Mouse (Mus musculus) liver, embryonic 15.5 days (tissue): Measurements from ENCODE around the gene H2-Oa. TPM values are rescaled to one million over a fixed set of nuclear protein-coding genes. Genes with fewer than 3 reads are reported as not detected.

ENCODE experiments used
- ATAC-seq: fragments of 200-750 bp; cut with Nextera tagmentation; 2 replicates; pipeline ENCODE4 v1.8.0; 2017; ENCODE audit warnings: moderate number of reproducible peaks, mild to moderate bottlenecking, moderate library complexity; ENCODE audit not compliant: insufficient read depth
- H3K27ac ChIP-seq: fragments of 300-500 bp; sonication (generic); replicated peaks from 2 replicates; pipeline ENCODE4 v1.5.1; 2015; ENCODE audit warnings: mild to moderate bottlenecking, inconsistent platforms
- H3K27me3 ChIP-seq: fragments of 300-500 bp; sonication (generic); 2 replicates; pipeline ENCODE4 v1.6.1; 2015; ENCODE audit warnings: mild to moderate bottlenecking, inconsistent platforms
- H3K36me3 ChIP-seq: fragments of 300-500 bp; sonication (generic); replicated peaks from 2 replicates; pipeline ENCODE4 v1.6.1; 2015; ENCODE audit warnings: moderate library complexity, mild to moderate bottlenecking, inconsistent platforms
- H3K4me1 ChIP-seq: fragments of 300-500 bp; sonication (generic); replicated peaks from 2 replicates; pipeline ENCODE4 v1.6.1; 2015; ENCODE audit warnings: inconsistent platforms
- H3K4me2 ChIP-seq: fragments of 300-500 bp; sonication (generic); 2 replicates; pipeline ENCODE4 v1.6.1; 2015; ENCODE audit warnings: moderate library complexity, mild to moderate bottlenecking, inconsistent platforms
- H3K4me3 ChIP-seq: fragments of 300-500 bp; sonication (generic); replicated peaks from 2 replicates; pipeline ENCODE4 v1.5.1; 2015; ENCODE audit warnings: mild to moderate bottlenecking, inconsistent platforms
- H3K9ac ChIP-seq: fragments of 300-500 bp; sonication (generic); 2 replicates; pipeline ENCODE4 v1.6.1; 2015; ENCODE audit warnings: moderate library complexity, mild to moderate bottlenecking, inconsistent platforms
- H3K9me3 ChIP-seq: fragments of 300-500 bp; sonication (generic); replicated peaks from 2 replicates; pipeline ENCODE4 v1.6.1; 2016; ENCODE audit warnings: inconsistent platforms
- WGBS: fragments of 180-500 bp; shearing (Covaris S2); methylation state at CpG from one replicate; pipeline ENCODE4 v1.1.7; 2015; ENCODE audit warnings: mixed read lengths; ENCODE audit not compliant: insufficient replicate concordance; 5-methylcytosine and 5-hydroxymethylcytosine counted together
- polyA plus RNA-seq: library from polyadenylated mRNA; unstranded; fragments of >200 nt; fragmentation: Nextera tagmentation; extraction: Ambion mirVana; gene quantifications from 2 replicates; pipeline ENCODE4 v1.2.1, GENCODE M21; 2015

H2-Oa gene
- polyA plus RNA-seq, 1 experiment from 2014 or later: 0.40 TPM

GRCm38 (mm10) chr17:34083104-34083503 is 9.0 kb upstream of the H2-Oa start:
- Histone ChIP-seq H3K36me3 (no peaks in the 10 kb centered on the region), H3K27me3 (peaks cover 6% of the 10 kb centered on the region; the same call in 1 of the 2 replicates), H3K9me3 (no peaks in the 10 kb centered on the region), H3K9ac (no peak overlapping the region), H3K27ac (no peak overlapping the region), H3K4me2 (no peak overlapping the region), H3K4me3 (no peak overlapping the region), H3K4me1 (0 out of 2 replicates have a peak, but pooled peaks cover 8% of the 10 kb centered on the region)
- no peak for ATAC-seq
- WGBS: 29% methylated on average over 8 of the region's 8 CpGs

- Histone ChIP-seq H3K9ac (no peak overlapping the region), H3K4me3 (no peak overlapping the region), H3K27me3 (peaks cover 6% of the 10 kb centered on the region; the same call in 1 of the 2 replicates), H3K27ac (no peak overlapping the region), H3K9me3 (no peaks in the 10 kb centered on the region), H3K4me1 (peaks cover 12% of the 10 kb centered on the region; the same call in 1 of the 2 replicates), H3K36me3 (no peaks in the 10 kb centered on the region), H3K4me2 (no peak overlapping the region)
- ATAC-seq: no peak
- WGBS: 48% methylated on average over 2 of the region's 2 CpGs
Measured at GRCm38 (mm10) chr17:34087386-34087785, 4.8 kb upstream of the H2-Oa start.

- no peak for ATAC-seq
- Histone ChIP-seq H3K9ac (no peak overlapping the region), H3K4me2 (no peak overlapping the region), H3K27ac (no peak overlapping the region), H3K4me3 (no peak overlapping the region), H3K36me3 (no peaks in the 10 kb centered on the region), H3K27me3 (peaks cover 6% of the 10 kb centered on the region; the same call in 1 of the 2 replicates), H3K9me3 (no peaks in the 10 kb centered on the region), H3K4me1 (peaks cover 11% of the 10 kb centered on the region; the same call in 1 of the 2 replicates)
- WGBS: 44% methylated on average over 11 of the region's 11 CpGs
Measured at GRCm38 (mm10) chr17:34088124-34088523, 4.0 kb upstream of the H2-Oa start.

GRCm38 (mm10) chr17:34090923-34091322 is 1.2 kb upstream of the H2-Oa start:
- no peaks in the 10 kb centered on the region for H3K36me3 ChIP-seq
- no peak overlapping the region for H3K4me2 ChIP-seq
- H3K4me3 ChIP-seq: no peak overlapping the region
- H3K4me1 ChIP-seq: peaks cover 7% of the 10 kb centered on the region; the same call in 1 of the 2 replicates
- no peaks in the 10 kb centered on the region; the same call in 1 of the 2 replicates for H3K27me3 ChIP-seq
- no peaks in the 10 kb centered on the region for H3K9me3 ChIP-seq
- no peak for ATAC-seq
- no peak overlapping the region for H3K9ac ChIP-seq
- H3K27ac ChIP-seq: no peak overlapping the region
- 49% methylated on average over 7 of the region's 7 CpGs for WGBS

GRCm38 (mm10) chr17:34093199-34093874 is 1.2 kb downstream of the H2-Oa start:
- H3K27me3 ChIP-seq: no peaks in the 10 kb centered on the region; the same call in 1 of the 2 replicates
- no peak for ATAC-seq
- H3K4me2 ChIP-seq: no peak overlapping the region
- H3K9ac ChIP-seq: no peak overlapping the region
- no peaks in the 10 kb centered on the region for H3K36me3 ChIP-seq
- H3K27ac ChIP-seq: no peak overlapping the region
- H3K9me3 ChIP-seq: no peaks in the 10 kb centered on the region
- no peak overlapping the region for H3K4me3 ChIP-seq
- peaks cover 4% of the 10 kb centered on the region; the same call in 1 of the 2 replicates for H3K4me1 ChIP-seq
- 33% methylated on average over 7 of the region's 7 CpGs for WGBS

GRCm38 (mm10) chr17:34094283-34095035 is 2.3 kb downstream of the H2-Oa start:
- no peak for ATAC-seq
- no peak overlapping the region for H3K4me2 ChIP-seq
- H3K36me3 ChIP-seq: no peaks in the 10 kb centered on the region
- H3K4me3 ChIP-seq: no peak overlapping the region
- H3K9me3 ChIP-seq: no peaks in the 10 kb centered on the region
- H3K9ac ChIP-seq: no peak overlapping the region
- WGBS: 62% methylated on average over 27 of the region's 27 CpGs
- no peak overlapping the region for H3K27ac ChIP-seq
- no peaks in the 10 kb centered on the region; the same call in 1 of the 2 replicates for H3K27me3 ChIP-seq
- H3K4me1 ChIP-seq: peaks cover 9% of the 10 kb centered on the region; the same call in 1 of the 2 replicates

- H3K4me3 ChIP-seq: no peak overlapping the region
- 28% methylated on average over 3 of the region's 3 CpGs for WGBS
- H3K27me3 ChIP-seq: peaks cover 3% of the 10 kb centered on the region; the same call in 1 of the 2 replicates
- no peak overlapping the region for H3K4me2 ChIP-seq
- H3K4me1 ChIP-seq: peaks cover 5% of the 10 kb centered on the region
- no peak overlapping the region for H3K9ac ChIP-seq
- ATAC-seq: no peak
- no peaks in the 10 kb centered on the region for H3K9me3 ChIP-seq
- H3K36me3 ChIP-seq: no peaks in the 10 kb centered on the region
- no peak overlapping the region for H3K27ac ChIP-seq
Measured at GRCm38 (mm10) chr17:34096497-34097010, 4.4 kb downstream of the H2-Oa start.

- H3K4me1 ChIP-seq: peaks cover 7% of the 10 kb centered on the region
- peaks cover 3% of the 10 kb centered on the region; the same call in 1 of the 2 replicates for H3K27me3 ChIP-seq
- 46% methylated on average over 5 of the region's 5 CpGs for WGBS
- H3K4me3 ChIP-seq: no peak overlapping the region
- no peak for ATAC-seq
- no peak overlapping the region for H3K9ac ChIP-seq
- H3K27ac ChIP-seq: no peak overlapping the region
- H3K36me3 ChIP-seq: no peaks in the 10 kb centered on the region
- no peaks in the 10 kb centered on the region for H3K9me3 ChIP-seq
- no peak overlapping the region for H3K4me2 ChIP-seq
Measured at GRCm38 (mm10) chr17:34097272-34097671, 5.1 kb downstream of the H2-Oa start.

- Histone ChIP-seq H3K27ac (no peak overlapping the region), H3K4me1 (peaks cover 7% of the 10 kb centered on the region), H3K4me2 (no peak overlapping the region), H3K9me3 (no peaks in the 10 kb centered on the region), H3K36me3 (no peaks in the 10 kb centered on the region), H3K4me3 (no peak overlapping the region), H3K9ac (no peak overlapping the region), H3K27me3 (peaks cover 3% of the 10 kb centered on the region; the same call in 1 of the 2 replicates)
- 33% methylated on average over 10 of the region's 10 CpGs for WGBS
- ATAC-seq: no peak
Measured at GRCm38 (mm10) chr17:34098709-34099479, 6.8 kb downstream of the H2-Oa start.

GRCm38 (mm10) chr17:34099531-34099930 is 7.4 kb downstream of the H2-Oa start:
- peaks cover 7% of the 10 kb centered on the region for H3K4me1 ChIP-seq
- WGBS: 69% methylated on average over 5 of the region's 5 CpGs
- H3K36me3 ChIP-seq: no peaks in the 10 kb centered on the region
- H3K27ac ChIP-seq: no peak overlapping the region
- H3K4me3 ChIP-seq: no peak overlapping the region
- no peak for ATAC-seq
- H3K9me3 ChIP-seq: no peaks in the 10 kb centered on the region
- H3K4me2 ChIP-seq: no peak overlapping the region
- no peak overlapping the region for H3K9ac ChIP-seq
- peaks cover 3% of the 10 kb centered on the region; the same call in 1 of the 2 replicates for H3K27me3 ChIP-seq
